Mouse (Mus musculus): Measurements from ENCODE around the gene Tbccd1.

Tbccd1 gene

DNA sequence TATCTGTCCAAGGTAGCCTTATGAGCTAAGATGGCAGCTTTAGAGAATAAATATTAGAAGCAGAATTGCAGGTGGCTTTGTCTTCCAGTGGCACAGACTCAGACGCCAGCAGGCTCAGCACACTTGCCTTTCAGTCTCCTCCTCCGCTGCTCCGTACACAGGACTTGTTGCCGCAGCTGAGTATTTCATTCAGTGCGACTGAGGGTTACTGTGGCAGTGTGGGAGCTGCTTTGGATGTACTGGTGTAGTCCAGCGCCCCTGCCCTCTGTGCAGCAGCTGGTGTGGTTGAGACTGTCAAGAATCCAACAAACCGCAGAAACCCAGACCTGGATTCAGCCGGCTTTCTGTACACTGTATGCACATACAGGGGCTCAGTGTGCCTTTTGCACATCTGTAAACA is 14.9 kb upstream of the Tbccd1 start:
- DNase-seq (ENCODE audit: inconsistent age in 2 of 2, low spot score in 1 of 2): no peak

DNA sequence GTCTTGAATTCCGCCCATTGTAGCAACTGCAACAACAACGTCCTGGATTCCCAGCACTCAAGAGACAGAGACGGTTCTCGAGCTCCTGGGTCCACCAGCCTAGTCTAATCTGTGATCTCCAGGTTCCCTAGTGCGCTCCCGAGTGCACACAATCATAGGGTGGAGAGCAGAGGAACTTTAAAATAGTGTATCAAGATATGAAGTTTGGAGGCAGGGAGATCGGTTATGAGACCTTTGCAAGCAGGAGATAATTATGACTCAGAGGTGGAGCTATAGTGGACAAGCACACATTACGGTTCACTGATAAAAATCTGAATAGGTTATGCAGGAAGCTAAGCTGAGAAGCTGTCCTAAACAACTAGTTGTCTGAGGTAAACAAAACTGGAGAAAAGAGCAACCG is 696 bp downstream of the Tbccd1 start:
- DNase-seq (ENCODE audit: inconsistent age in 2 of 2, low spot score in 1 of 2): no peak

DNA sequence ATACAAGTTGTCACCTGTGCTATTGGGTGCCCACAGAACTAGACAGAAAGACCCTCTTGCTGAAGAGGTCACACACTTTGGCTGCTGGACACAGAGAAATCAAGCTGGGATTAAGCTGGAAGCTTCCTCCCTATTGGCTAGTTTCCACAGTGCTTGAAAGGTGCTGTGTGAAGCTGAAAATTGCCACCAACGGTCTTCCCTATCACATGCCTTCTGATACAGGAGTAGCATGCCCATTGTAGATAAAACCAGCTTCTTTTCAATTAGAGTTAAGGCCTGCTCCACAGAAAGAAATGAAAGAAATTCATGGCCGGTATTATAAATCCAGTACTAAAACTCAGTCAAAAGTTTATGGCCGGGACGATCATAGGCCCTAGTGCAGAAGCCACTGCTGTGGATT is 4.8 kb downstream of the Tbccd1 start:
- no peak for DNase-seq (ENCODE audit: inconsistent age in 2 of 2, low spot score in 1 of 2)

DNA sequence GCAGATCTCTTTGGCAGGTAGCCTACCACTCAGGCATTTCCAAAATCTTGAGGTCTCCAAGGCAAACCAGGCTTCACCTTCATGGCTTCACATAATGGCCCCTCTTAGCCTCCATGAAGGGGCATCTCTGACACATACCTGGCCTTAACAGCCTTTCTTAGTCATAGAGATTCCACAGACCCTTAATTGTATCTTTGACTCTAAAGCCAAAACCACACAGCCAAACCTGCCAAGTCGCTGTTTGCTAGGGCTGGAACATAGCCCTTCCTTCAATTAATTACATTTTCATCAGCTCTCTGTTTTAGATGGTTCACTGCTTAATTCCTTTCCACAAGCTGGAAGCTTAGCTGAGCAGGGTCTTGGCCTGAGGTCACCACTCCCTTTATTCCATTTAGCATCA is 9.1 kb downstream of the Tbccd1 start:
- no peak for DNase-seq (ENCODE audit: inconsistent age in 2 of 2, low spot score in 1 of 2)

DNA sequence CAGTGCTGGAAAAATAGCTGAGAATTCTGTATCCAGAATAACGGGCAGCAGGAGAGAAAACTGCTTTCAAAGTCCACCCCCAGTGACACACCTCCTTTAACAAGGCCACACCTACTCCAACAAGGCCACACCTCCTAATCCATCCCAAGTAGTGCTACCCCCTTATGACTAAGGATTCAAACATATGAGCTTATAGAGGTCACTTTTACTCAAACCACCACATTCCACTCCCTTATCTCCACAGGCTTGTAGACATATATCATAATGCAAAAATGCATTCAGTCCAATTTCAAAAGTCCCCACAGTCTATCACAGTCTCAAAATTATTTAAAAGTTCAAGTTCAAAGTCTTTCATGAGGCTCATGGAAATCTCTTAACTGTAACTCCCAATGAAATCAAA is 9.8 kb downstream of the Tbccd1 start:
- no peak for DNase-seq (ENCODE audit: inconsistent age in 2 of 2, low spot score in 1 of 2)

DNA sequence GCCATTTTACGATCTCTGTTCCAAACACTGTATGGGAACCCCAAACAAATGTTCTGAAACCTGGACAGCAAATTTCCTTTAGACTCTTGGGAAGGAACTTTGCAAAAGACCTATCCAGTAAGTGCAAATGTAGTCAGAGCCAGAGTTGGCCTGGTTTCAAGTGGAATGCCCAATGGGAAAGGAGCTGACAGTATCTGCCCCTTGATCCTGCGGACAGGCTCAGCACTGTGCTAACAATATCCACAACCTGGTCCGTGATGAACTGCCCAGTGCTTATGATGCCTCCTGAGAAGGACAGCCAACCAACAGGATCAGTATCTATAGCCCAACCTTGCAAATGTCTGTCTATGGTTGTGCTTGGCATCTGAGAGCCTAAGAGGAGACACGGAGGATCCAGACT is 12.0 kb downstream of the Tbccd1 start:
- DNase-seq (ENCODE audit: inconsistent age in 2 of 2, low spot score in 1 of 2): peak in 1 of 2 experiments; percentile 28

DNA sequence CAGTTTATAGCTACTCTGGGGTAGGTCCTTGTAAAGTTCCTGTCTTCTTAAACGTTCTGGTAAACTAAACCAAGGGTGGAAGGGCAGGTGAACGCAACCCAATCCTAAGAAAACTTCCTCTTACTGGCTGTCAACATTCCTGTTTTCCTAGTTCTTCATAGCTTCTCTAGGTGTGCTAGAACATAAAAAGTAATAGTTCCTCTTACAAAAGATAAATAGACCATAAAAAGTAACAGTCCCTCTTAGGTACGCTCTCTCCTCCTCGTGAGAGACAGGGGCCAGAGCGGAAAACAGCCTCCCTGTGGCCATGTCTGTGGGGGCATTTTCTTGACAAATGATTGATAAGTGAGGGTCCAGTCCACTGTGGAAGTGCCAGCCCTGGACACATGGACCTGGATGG is 12.6 kb downstream of the Tbccd1 start:
- no peak for DNase-seq (ENCODE audit: inconsistent age in 2 of 2, low spot score in 1 of 2)

DNA sequence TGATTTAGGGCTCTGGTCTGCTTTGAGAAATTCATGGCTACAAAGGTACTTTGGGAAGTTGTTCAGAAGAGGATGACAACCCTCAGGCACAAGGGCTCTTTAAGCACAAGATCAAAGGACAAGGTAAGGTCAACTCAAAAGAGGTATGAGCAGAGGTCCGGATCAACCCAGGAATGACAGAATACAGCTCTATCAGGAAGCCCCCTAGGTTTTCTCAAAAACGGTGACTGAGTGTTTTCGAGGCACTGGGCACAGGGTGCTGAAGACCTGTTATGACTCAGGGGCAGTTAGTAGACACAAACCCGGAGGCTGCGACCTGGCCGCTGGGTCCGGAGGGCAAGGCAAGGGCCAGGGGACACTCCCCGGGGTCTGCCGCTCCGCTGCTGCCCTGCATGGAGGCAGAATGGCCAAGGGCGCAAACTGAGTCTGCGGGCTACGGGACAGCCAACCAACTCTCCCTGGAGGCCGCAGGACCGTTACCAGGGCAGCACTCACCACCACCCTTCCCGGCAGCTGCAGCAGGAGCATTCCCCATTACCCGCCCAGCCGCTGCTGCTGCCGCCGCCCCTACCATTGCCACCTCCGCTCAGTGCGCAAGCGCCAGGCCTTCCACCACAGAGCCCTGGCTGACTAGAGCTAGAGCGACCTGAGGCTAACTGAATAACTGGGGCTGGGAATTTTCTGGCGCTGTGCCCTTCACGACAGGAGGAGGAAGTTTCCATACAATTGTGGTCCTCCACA is 13.2 kb downstream of the Tbccd1 start:
- DNase-seq (ENCODE audit: inconsistent age in 2 of 2, low spot score in 1 of 2): peak; percentile 87 to 90

DNA sequence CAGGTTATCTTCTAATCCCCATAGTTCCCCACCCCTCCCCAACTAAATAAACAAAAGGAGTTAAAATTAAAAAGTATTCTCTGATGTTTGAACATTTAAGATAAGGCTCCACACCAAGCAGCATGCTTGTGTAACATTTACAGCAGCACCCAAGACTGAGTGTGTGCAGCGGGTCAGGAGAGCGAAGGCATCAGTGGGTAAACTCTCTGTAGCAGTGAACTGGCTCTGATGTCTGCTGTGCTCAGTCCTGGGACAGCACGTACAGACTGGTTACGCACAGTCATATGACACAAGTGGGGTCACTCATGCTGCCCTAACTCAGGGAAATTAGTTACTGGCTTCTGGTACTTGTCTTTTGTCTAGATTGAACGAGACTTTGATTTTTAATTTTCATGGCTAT is 14.6 kb downstream of the Tbccd1 start:
- no peak for DNase-seq (ENCODE audit: inconsistent age in 2 of 2, low spot score in 1 of 2)

DNA sequence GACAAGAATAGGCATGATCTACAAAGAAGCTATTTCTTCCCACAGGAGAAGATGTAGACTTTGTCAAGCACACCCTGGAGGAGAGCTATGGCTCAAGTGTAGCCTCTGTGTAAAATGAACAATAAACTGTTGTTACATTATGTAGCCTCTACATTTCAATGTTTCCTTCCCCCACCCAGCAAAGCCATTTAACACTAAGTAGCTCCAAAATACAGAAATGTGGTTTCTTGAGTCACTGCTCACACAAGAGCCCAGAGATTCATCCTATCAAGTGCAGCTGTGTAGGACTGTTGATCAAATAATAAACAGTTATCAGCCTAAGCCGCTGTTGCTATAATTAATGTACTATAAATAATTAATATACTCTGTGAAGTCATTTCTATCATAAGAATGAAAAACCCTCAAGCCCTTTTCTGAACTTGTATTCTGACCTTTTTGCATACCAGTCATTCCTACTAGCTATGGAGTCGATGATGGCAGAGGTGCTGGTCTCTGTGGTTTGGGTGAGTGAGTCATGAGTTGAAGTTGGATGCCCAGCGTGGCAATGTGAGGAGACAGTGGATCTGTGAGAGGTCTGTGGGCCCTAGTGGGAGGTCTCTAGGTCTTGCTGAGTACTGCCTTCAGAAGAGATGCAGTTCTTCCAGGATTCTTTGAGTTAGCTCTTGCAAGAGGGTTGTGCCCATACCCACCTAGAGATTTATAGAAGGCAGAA is 18.2 kb downstream of the Tbccd1 start:
- DNase-seq (ENCODE audit: inconsistent age in 2 of 2, low spot score in 1 of 2): peak; percentile 20 to 31

DNA sequence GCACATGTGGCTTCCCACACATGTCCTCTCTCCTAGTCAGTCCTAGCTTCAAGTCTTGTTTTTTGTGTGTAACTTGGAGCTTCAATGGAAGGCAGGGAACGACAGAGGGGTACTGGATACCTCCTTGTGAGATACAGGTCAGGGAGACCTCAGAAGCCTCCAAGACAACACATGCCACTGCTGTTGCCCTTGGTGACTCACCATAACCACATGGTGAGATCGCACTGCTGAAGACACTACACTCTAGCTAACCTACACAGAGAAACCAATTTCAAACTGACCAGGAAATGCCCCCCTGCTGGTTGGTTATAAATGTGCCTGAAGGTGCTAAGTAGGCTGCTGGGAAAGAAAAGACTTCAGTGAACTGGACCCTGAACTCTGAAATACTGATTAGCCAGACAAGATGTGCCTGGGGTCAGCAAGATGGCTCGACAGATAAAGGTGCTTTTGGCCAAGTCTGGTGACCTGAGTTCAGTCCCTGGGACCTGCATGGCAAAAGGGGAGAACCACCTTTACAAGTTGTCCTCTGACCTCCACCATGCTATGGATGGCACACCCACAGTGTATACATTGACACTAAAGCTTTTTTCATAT is 24.4 kb downstream of the Tbccd1 start:
- DNase-seq (ENCODE audit: inconsistent age in 2 of 2, low spot score in 1 of 2): no peak

DNA sequence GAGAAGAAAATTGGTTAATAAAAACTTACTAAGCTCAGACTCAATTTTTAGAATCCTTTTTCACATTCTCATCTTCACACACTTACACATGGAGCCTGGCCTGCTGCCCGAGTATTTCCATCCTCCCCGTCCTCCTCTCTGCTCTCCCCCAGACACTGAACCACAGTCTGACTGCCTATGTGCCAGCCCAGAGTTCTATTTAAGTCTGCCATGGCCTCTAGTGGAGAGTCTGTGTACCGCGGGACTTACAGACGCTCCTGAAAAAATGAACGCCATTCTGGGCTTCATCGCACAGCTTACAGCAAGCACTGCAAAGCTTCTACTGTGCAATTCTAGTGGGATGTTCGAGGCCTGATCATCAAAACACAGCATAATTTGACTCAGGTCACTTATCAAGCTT is 36.7 kb downstream of the Tbccd1 start:
- DNase-seq (ENCODE audit: inconsistent age in 2 of 2, low spot score in 1 of 2): no peak

DNA sequence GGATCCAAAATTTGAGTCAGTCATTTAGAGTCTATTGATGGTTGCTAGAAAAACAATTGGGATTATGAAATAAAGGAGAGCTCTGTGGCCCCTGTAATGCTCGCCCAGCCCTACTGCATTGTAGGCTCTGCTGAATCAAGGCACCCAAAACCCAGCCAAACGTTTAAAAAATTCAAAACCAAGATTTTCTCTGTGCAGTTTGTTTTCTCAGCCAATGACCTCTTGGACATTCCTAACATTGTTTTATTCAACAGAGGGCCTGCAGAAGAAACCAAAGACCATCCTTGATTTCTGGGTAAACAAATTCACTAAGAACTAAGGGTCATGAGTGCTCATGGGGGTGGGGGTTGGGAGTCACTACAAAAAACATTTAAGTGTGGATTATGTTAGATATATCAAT is 46.0 kb downstream of the Tbccd1 start, which contains the start of gene Crygs:
Crygs (minus strand) TSS at position 101 of the 400 bp plus-strand sequence.
- DNase-seq (ENCODE audit: inconsistent age in 2 of 2, low spot score in 1 of 2): no peak

DNA sequence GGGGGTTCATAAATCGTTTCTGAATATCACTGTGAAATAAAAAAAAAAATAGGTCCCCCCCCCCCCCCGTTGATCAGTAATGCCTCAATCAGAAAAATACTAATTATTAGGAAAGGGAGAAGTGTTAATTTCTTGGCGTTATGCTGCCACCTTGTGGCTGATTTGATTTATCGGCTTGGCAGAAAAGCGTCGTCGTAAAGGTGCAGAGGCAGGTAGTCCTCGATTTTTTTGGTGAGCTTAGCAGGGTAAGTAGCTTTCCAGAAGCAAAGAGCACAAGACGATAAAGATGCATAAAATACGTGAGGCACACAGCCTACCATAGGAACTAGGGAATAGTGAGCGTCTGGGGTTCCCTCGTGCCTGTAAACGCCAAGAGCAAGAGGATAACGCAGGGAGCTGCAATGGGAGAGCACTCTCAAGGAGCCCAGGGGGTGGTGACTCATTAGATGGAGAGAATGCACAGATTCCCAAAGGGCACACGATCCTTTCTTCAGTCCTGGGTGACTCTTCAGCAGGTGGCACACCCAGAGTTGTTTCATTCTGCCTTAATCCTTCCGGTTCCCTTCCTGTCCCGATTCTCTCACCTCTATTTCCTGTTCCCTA is 49.9 kb downstream of the Tbccd1 start:
- DNase-seq (ENCODE audit: inconsistent age in 2 of 2, low spot score in 1 of 2): peak; percentile 16 to 80

DNA sequence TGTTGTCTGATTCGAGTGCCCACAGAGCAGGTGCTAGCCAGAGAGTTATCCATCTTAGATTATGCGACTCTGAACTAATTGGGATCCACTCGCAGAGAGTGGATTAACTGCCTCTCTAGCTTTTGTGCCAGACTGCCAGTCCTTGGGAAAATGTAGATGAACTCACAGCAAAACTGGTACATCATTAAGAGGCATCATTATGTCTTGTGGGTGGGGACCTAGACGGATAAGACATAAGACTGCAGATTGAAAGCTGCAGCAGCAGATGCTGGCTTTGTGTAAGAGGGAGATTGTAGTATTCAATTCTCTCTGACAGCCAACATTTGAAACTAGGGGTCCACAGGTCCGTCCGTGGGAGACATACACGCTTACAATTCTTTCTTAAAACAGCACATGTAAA is 54.7 kb downstream of the Tbccd1 start:
- no peak for DNase-seq (ENCODE audit: inconsistent age in 2 of 2, low spot score in 1 of 2)

DNA sequence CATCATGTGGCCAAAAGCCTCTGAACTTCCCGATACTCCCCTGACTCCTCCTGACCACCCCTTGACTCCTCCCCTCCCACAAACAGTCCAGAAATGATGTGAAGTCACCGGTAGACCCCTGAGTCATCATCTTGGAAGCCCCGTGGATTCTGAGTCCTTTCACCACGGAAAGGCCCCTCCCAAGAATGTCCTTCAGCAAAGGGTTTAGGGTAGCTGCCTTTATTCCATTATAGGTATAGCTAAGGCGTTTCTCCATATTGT is 56.7 kb downstream of the Tbccd1 start:
- no peak for DNase-seq (ENCODE audit: inconsistent age in 2 of 2, low spot score in 1 of 2)

DNA sequence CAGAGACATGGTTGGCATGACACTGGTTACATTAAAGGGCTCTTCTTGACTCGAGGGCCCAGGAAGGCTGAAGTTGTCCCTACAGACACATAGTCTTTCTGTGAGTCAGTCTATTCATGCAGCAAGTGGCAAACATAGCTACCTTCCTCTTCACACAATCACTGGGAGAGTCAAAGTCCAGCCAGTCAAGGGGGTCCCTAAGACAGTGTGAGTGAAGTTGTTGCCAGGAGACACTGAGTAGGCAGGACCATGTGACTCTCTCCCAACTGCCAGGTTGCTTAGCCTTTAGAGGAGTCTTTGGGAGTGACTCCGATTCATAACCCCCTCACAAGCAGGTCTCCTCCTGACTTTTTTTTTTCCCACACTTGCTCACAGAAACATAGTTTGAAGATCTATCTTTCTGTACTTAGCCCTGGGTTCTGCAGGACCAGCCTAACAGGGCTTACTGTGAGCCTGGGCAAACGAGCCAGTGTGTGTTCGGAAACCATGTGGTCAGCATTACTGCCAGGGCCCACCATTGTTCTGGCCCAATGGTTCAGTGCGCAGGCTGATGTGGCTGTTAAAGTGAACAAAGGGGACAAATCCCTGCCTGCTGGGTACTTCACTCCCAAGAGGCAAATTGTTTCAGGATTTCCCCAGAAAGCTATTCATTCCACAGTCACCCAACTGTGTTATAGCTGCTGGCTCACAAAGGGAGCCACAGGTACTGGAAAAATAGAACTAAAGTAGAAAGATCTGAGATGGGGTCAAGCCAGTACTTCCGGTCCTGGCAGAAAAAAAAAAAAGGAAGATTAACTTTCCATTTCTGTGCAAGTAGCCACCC is 57.2 kb downstream of the Tbccd1 start:
- DNase-seq (ENCODE audit: inconsistent age in 2 of 2, low spot score in 1 of 2): no peak

DNA sequence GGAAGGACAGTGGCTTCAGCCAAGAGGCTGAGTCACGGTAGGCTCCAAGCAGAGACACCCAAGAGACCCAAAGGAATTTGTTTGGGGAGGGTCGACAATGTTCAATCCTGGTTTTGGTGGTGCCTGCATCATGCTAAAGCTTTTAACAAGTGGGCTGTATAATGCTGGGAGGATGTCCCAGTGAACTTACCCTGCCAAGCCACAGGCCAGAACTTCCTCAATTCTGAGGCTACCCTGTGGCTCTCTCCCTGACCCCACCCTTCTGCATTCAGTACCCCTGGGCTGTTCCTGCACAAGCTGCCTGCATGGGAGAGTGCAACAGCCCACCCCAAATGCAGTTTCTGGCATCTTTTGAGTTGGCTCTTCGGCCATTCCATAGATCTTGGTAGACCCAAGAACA is 58.9 kb downstream of the Tbccd1 start:
- DNase-seq (ENCODE audit: inconsistent age in 2 of 2, low spot score in 1 of 2): no peak

DNA sequence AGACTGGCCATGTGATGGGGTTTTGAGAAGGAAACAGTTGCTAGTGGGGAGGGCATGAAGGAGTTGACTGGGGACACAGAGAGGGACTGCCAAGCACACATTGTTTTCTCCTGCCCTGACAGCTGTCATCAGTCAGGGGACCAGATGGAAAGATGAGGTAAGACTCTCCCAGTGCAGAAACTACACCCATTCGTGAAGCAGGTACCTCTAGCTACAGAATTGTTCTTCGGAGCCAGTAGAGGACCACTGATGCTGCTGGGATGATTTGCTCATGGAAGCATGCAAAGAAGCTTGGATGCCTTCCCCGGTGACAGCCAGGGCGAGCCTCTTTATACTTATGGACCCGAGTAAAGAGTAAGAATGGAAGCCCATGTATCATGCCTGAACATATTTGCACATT is 59.9 kb downstream of the Tbccd1 start:
- no peak for DNase-seq (ENCODE audit: inconsistent age in 2 of 2, low spot score in 1 of 2)

DNA sequence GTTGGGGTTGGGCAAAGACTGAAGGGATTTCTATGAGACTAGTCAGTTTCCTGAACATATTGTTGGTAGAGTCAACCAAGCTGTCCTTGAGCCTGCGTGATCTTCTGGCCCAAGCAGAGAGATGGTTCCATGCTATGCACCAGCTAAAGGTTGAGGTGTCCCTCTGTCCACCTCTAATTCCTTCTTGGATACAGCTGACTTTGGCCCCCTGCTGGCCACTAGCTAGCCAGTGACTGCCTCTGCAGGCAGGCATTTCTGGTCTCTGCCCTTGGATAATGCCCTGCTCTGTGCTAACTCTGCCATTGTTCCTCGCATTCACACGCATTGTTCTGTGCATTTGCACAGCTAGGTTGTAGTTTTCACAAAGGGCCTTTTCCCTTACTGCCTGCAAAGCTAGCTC is 62.0 kb downstream of the Tbccd1 start:
- peak; percentile 24 to 68 for DNase-seq (ENCODE audit: inconsistent age in 2 of 2, low spot score in 1 of 2)

DNA sequence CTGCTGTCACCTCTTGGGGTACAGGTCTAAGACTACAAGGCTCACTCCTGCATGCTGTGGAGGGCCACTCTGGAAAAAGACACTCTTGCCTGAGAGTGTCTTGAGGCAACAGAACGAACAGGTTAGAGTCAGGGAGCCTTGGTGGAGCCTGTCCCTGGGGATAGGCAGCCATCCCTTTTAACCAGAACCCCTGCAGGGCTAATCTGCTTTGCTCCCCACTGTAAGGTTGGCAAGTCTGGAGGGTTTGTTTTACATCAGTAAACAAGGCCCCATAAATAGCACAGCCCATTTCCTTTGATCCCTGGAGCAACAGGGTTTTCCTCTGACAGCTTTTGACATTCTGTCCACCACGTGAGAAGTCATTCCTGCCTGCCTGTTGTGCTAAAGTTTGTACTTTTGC is 66.2 kb downstream of the Tbccd1 start:
- peak in 1 of 2 experiments; percentile 37 for DNase-seq (ENCODE audit: inconsistent age in 2 of 2, low spot score in 1 of 2)
